Mouse (Mus musculus) v-Abl transformed pro-B cells (cell line): ENCODE results near the gene Phldb2.

Source experiments
- in situ Hi-C, 2 experiments: fragments of 400-800 bp; cut with MboI; formaldehyde crosslinking; loops; one replicate each; pipeline ENCODE4 v1.15.1; 2025; ENCODE audit not compliant: unreplicated experiment in 2 of 2

Phldb2 gene

GRCm38 (mm10) chr16:45758726-45759269 is 194.6 kb downstream of the Phldb2 start:
- in situ Hi-C loops, result loop anchor here in 1 of 2 experiments (10.0 to 25.0 kb wide), 2 partner anchors 204 to 266 kb away; partner anchors contain the start of gene Phldb2

GRCm38 (mm10) chr16:45757421-45758078 is 195.8 kb downstream of the Phldb2 start:
- in situ Hi-C loops, result loop anchor here in 1 of 2 experiments (10.0 to 25.0 kb wide), 2 partner anchors 205 to 267 kb away; partner anchors contain the start of gene Phldb2

GRCm38 (mm10) chr16:45756855-45757254 is 196.5 kb downstream of the Phldb2 start:
- in situ Hi-C loops, result loop anchor here in 1 of 2 experiments (10.0 to 25.0 kb wide), 2 partner anchors 205 to 268 kb away; partner anchors contain the start of gene Phldb2

- in situ Hi-C loops, result loop anchor here in 1 of 2 experiments (10.0 kb wide), 1 partner anchor 1019 kb away; the partner anchor contains the start of gene Nepro
These were observed 209.7 kb downstream of the Phldb2 start for GRCm38 (mm10) chr16:45743591-45744144.

- in situ Hi-C loops, result loop anchor here in 1 of 2 experiments (10.0 kb wide), 1 partner anchor 1018 kb away; the partner anchor contains the start of gene Nepro
These were observed 210.6 kb downstream of the Phldb2 start, which contains the start of gene Abhd10 for GRCm38 (mm10) chr16:45742615-45743476. Abhd10 (minus strand) TSS chr16:45742955.

- in situ Hi-C loops, result no loop called here
These were observed 215.5 kb downstream of the Phldb2 start for GRCm38 (mm10) chr16:45737880-45738279.

DNA sequence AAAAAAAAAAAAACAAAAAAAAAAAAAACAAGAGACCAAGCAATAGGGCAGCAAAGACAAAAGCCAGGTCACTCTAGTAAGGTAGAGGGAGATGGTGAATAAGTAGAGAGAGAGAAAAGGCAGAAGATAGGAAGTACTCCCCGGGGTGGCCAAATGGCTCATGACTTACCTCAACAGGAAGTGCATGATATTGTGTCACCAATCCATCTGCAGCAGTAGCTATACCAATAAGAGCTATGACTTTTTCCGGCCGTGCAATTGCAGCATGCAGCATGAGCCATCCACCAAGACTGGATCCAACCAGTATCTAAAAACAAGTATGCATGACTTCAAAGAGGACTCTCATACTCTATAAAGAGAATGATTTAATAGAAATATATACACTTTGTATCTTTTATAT is 216.7 kb downstream of the Phldb2 start:
- in situ Hi-C loops, result no loop called here

DNA sequence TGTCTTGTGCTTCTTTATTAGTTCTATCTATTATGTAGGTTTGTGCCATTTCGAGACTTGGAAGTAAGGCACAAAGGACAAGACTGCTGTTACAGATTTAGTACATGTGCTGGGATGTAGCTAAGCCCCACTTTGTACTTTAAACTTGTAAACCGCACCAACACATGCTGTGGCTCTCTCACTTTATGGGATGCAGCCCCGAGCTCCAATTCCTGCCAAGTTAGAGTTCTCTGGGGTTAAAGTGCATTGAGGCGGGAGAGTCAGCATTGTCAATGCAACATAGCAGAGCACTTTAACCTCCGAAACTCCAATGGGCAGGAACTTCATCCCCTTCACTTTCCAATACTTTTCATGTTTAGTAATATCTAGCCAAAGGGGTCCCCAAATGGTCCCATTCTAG is 224.2 kb downstream of the Phldb2 start:
- in situ Hi-C loops, result no loop called here

- in situ Hi-C loops, result no loop called here
These were observed 228.7 kb downstream of the Phldb2 start for GRCm38 (mm10) chr16:45724742-45725102.

DNA sequence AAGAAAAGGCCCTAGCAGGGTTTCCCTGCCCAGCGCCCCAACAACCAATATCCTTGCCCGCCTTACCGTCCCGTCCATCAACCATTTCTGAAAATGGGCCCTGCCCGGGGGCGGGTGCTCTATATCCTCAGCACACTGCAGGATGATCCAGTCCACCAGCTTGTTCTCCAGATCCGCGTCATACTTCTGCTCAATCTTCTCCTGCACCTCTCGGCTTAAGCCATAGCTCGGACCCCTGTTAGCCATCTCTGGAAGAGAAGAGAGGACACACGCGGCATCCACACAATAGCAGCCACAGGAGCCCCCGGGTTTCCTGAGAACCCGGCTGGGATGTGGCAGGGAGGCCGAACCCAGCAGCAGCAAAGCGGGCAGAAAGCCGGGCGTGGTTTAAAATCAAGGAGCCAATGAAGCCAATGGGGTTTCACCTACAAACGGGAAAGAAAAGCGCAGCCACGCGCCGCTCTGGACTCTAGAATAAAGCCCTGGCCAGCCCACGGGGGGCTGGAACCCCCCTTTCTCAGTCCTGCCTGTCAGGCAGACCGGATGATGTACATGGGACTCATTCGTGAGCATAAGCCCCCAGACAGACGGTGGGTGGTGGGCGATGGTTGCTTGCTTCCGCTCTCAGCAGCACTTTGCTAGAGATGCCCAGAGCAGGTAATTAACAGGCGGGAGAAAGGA is 229.2 kb downstream of the Phldb2 start, which contains the start of gene Tagln3:
Tagln3 (minus strand) TSS at position 548 of the 681 bp plus-strand sequence.
- in situ Hi-C loops, result no loop called here

- in situ Hi-C loops, result no loop called here
These were observed 230.1 kb downstream of the Phldb2 start for GRCm38 (mm10) chr16:45723172-45723901.

- in situ Hi-C loops, result no loop called here
These were observed 230.9 kb downstream of the Phldb2 start for GRCm38 (mm10) chr16:45722460-45722951.

GRCm38 (mm10) chr16:45720022-45720630 is 233.3 kb downstream of the Phldb2 start:
- in situ Hi-C loops, result no loop called here

DNA sequence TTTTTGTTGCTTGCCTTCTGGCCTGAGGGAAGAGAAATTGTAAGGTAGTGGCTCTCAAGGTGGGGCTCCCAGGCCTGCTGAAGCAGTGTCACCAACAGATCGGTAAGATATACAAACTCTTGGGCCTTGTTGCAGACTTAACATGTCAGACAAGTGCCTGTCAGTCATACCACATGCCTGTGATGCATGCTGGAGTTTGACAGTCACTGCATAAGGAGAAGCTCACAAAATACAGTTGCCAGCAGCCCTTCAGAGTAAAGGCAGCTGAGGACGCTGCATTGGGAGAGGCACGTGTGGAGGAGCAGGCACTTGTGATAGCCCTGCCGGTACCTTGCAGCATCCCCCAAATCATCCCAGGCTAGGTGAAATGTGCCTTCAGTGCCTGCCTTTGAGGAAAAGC is 235.1 kb downstream of the Phldb2 start:
- in situ Hi-C loops, result no loop called here

GRCm38 (mm10) chr16:45714489-45715150 is 238.8 kb downstream of the Phldb2 start:
- in situ Hi-C loops, result no loop called here

- in situ Hi-C loops, result no loop called here
These were observed 239.5 kb downstream of the Phldb2 start for GRCm38 (mm10) chr16:45713878-45714277.

GRCm38 (mm10) chr16:45713261-45713660 is 240.1 kb downstream of the Phldb2 start:
- in situ Hi-C loops, result no loop called here

- in situ Hi-C loops, result no loop called here
These were observed 242.1 kb downstream of the Phldb2 start for GRCm38 (mm10) chr16:45711263-45711662.
